Mouse (Mus musculus): ENCODE data around the gene Trappc12. TPM values are rescaled to one million over a fixed set of nuclear protein-coding genes. Genes with fewer than 3 reads are reported as not detected.
A peak's percentile ranks its signal among the peaks of the same experiment; 100 is the strongest.

Gene Trappc12
- polyA plus RNA-seq, 1 experiment from 2014 or later: 40.0 TPM

- Histone ChIP-seq H3K9me3 (ENCODE audit: control insufficient read depth, low read length) (no peaks in the 10 kb centered on the region), H3K4me1 (replicated peaks; ENCODE audit: control insufficient read depth, insufficient read depth, low read length) (peaks cover 6% of the 10 kb centered on the region), H3K4me3 (ENCODE audit: low read depth, low read length) (peak within 1 kb of the TSS; percentile 48), H3K27ac (ENCODE audit: low read depth, low read length) (peak within 1 kb of the TSS; percentile 72), H3K27me3 (ENCODE audit: control insufficient read depth, insufficient read depth, low read length) (no peaks in the 10 kb centered on the region), H3K9ac (ENCODE audit: low read length) (peak within 1 kb of the TSS; percentile 52), H3K36me3 (ENCODE audit: control insufficient read depth, insufficient read depth, low read length) (no peaks in the 10 kb centered on the region; the same call in 1 of the 2 replicates), H3K4me2 (ENCODE audit: low read depth, low read length, severe bottlenecking) (peak within 1 kb of the TSS; percentile 49)
- ATAC-seq (replicated peaks; ENCODE audit: low FRiP score): peak; percentile 95
- peak; percentile 94 for DNase-seq (ENCODE audit: low spot score)
- WGBS: 3% methylated on average over 53 of the region's 53 CpGs
Observed at GRCm38 (mm10) chr12:28675121-28675924, 74.9 kb downstream of the Trappc12 start, which contains the start of gene Adi1. Gene Adi1 (plus strand): TSS chr12:28675231.

- Histone ChIP-seq H3K4me3 (ENCODE audit: low read depth, low read length) (no peak overlapping the region), H3K4me2 (ENCODE audit: low read depth, low read length, severe bottlenecking) (peak overlapping the region; percentile 49; the same call in 1 of the 2 replicates), H3K9ac (ENCODE audit: low read length) (no peak overlapping the region), H3K4me1 (replicated peaks; ENCODE audit: control insufficient read depth, insufficient read depth, low read length) (peaks cover 6% of the 10 kb centered on the region), H3K27me3 (ENCODE audit: control insufficient read depth, insufficient read depth, low read length) (no peaks in the 10 kb centered on the region), H3K36me3 (ENCODE audit: control insufficient read depth, insufficient read depth, low read length) (no peaks in the 10 kb centered on the region; the same call in 1 of the 2 replicates), H3K27ac (ENCODE audit: low read depth, low read length) (no peak overlapping the region), H3K9me3 (ENCODE audit: control insufficient read depth, low read length) (no peaks in the 10 kb centered on the region)
- DNase-seq (ENCODE audit: low spot score) (no peak), ATAC-seq (replicated peaks; ENCODE audit: low FRiP score) (no peak)
- 88% methylated on average over 10 of the region's 10 CpGs for WGBS
Observed at GRCm38 (mm10) chr12:28674038-28674720, 76.1 kb downstream of the Trappc12 start.

GRCm38 (mm10) chr12:28667287-28667686, 83.0 kb downstream of the Trappc12 start:
- ATAC-seq (replicated peaks; ENCODE audit: low FRiP score) (no peak), DNase-seq (ENCODE audit: low spot score) (no peak)
- H3K4me2 ChIP-seq (ENCODE audit: low read depth, low read length, severe bottlenecking): no peak overlapping the region
- H3K9ac ChIP-seq (ENCODE audit: low read length): no peak overlapping the region
- 59% methylated on average over 8 of the region's 8 CpGs for WGBS
- peaks cover 2% of the 10 kb centered on the region; the same call in 1 of the 2 replicates for H3K4me1 ChIP-seq (replicated peaks; ENCODE audit: control insufficient read depth, insufficient read depth, low read length)
- no peak overlapping the region for H3K27ac ChIP-seq (ENCODE audit: low read depth, low read length)
- no peaks in the 10 kb centered on the region for H3K27me3 ChIP-seq (ENCODE audit: control insufficient read depth, insufficient read depth, low read length)
- no peaks in the 10 kb centered on the region for H3K36me3 ChIP-seq (ENCODE audit: control insufficient read depth, insufficient read depth, low read length)
- H3K9me3 ChIP-seq (ENCODE audit: control insufficient read depth, low read length): no peaks in the 10 kb centered on the region
- H3K4me3 ChIP-seq (ENCODE audit: low read depth, low read length): no peak overlapping the region

GRCm38 (mm10) chr12:28666734-28667133, 83.5 kb downstream of the Trappc12 start:
- Histone ChIP-seq H3K4me2 (ENCODE audit: low read depth, low read length, severe bottlenecking) (no peak overlapping the region), H3K27me3 (ENCODE audit: control insufficient read depth, insufficient read depth, low read length) (no peaks in the 10 kb centered on the region), H3K36me3 (ENCODE audit: control insufficient read depth, insufficient read depth, low read length) (no peaks in the 10 kb centered on the region), H3K9me3 (ENCODE audit: control insufficient read depth, low read length) (no peaks in the 10 kb centered on the region), H3K9ac (ENCODE audit: low read length) (no peak overlapping the region), H3K4me1 (replicated peaks; ENCODE audit: control insufficient read depth, insufficient read depth, low read length) (peaks cover 2% of the 10 kb centered on the region; the same call in 1 of the 2 replicates), H3K27ac (ENCODE audit: low read depth, low read length) (no peak overlapping the region), H3K4me3 (ENCODE audit: low read depth, low read length) (no peak overlapping the region)
- DNase-seq (ENCODE audit: low spot score) (no peak), ATAC-seq (replicated peaks; ENCODE audit: low FRiP score) (no peak)
- WGBS: 81% methylated on average over 4 of the region's 4 CpGs

GRCm38 (mm10) chr12:28662628-28663027, 87.6 kb downstream of the Trappc12 start:
- no peak for DNase-seq (ENCODE audit: low spot score)
- Histone ChIP-seq H3K27me3 (ENCODE audit: control insufficient read depth, insufficient read depth, low read length) (no peaks in the 10 kb centered on the region), H3K9me3 (ENCODE audit: control insufficient read depth, low read length) (no peaks in the 10 kb centered on the region), H3K36me3 (ENCODE audit: control insufficient read depth, insufficient read depth, low read length) (peaks cover 7% of the 10 kb centered on the region), H3K4me2 (ENCODE audit: low read depth, low read length, severe bottlenecking) (no peak overlapping the region), H3K4me1 (replicated peaks; ENCODE audit: control insufficient read depth, insufficient read depth, low read length) (peaks cover 2% of the 10 kb centered on the region; the same call in 1 of the 2 replicates), H3K9ac (ENCODE audit: low read length) (no peak overlapping the region), H3K4me3 (ENCODE audit: low read depth, low read length) (no peak overlapping the region), H3K27ac (ENCODE audit: low read depth, low read length) (no peak overlapping the region)
- no peak for ATAC-seq (replicated peaks; ENCODE audit: low FRiP score)
- WGBS: 91% methylated on average over 4 of the region's 4 CpGs

GRCm38 (mm10) chr12:28649141-28650110, 100.8 kb downstream of the Trappc12 start, which contains the start of gene Rnaseh1:
Gene Rnaseh1 (plus strand): TSS chr12:28649602.
- WGBS: 2% methylated on average over 52 of the region's 52 CpGs
- ATAC-seq (replicated peaks; ENCODE audit: low FRiP score): peak; percentile 98
- peak within 1 kb of the TSS; percentile 6; the same call in 1 of the 2 replicates for H3K27ac ChIP-seq (ENCODE audit: low read depth, low read length)
- no peaks in the 10 kb centered on the region; the same call in 1 of the 2 replicates for H3K36me3 ChIP-seq (ENCODE audit: control insufficient read depth, insufficient read depth, low read length)
- peak within 1 kb of the TSS; percentile 61 for H3K4me2 ChIP-seq (ENCODE audit: low read depth, low read length, severe bottlenecking)
- peak within 1 kb of the TSS; percentile 79 for H3K4me3 ChIP-seq (ENCODE audit: low read depth, low read length)
- peak; percentile 95 for DNase-seq (ENCODE audit: low spot score)
- no peaks in the 10 kb centered on the region for H3K27me3 ChIP-seq (ENCODE audit: control insufficient read depth, insufficient read depth, low read length)
- peak within 1 kb of the TSS; percentile 73 for H3K9ac ChIP-seq (ENCODE audit: low read length)
- H3K9me3 ChIP-seq (ENCODE audit: control insufficient read depth, low read length): no peaks in the 10 kb centered on the region
- peaks cover 5% of the 10 kb centered on the region; the same call in 1 of the 2 replicates for H3K4me1 ChIP-seq (replicated peaks; ENCODE audit: control insufficient read depth, insufficient read depth, low read length)

All from forebrain, embryonic 11.5 days (tissue).